Mouse (Mus musculus) heart, embryonic 14.5 days (tissue): ENCODE measurements around the gene Eno4. TPM values are rescaled to one million over a fixed set of nuclear protein-coding genes. Genes with fewer than 3 reads are reported as not detected.
"Not testable (repeated sequence)": the region's sequence is repeated elsewhere in the genome, so short reads cannot be mapped to it uniquely, and the experiment has no call there.

ENCODE experiments used
- ATAC-seq: fragments of 200-750 bp; cut with Nextera tagmentation; 2 replicates; pipeline ENCODE4 v1.8.0; 2017; ENCODE audit warnings: low read depth, moderate TSS enrichment; ENCODE audit not compliant: insufficient number of reproducible peaks, insufficient read depth, low FRiP score
- H3K27ac ChIP-seq, 2 experiments: fragments of 200-500 bp in 1 of 2; fragments of 300-500 bp in 1 of 2; sonication (generic) in 1 of 2; replicated peaks in 1 of 2; 2 replicates each; pipeline ENCODE4 v1.5.1; 2012 to 2014; ENCODE audit warnings: low read depth in 2 of 2, low read length in 2 of 2, control low read depth in 1 of 2, mild to moderate bottlenecking in 1 of 2, mixed read lengths in 1 of 2; ENCODE audit not compliant: control insufficient read depth in 1 of 2, insufficient read depth in 1 of 2
- H3K27me3 ChIP-seq: fragments of 300-500 bp; sonication (generic); 2 replicates; pipeline ENCODE4 v1.6.1; 2014; ENCODE audit warnings: mild to moderate bottlenecking, low read length, control low read depth; ENCODE audit not compliant: control insufficient read depth, insufficient read depth
- H3K36me3 ChIP-seq: fragments of 300-500 bp; sonication (generic); 2 replicates; pipeline ENCODE4 v1.6.1; 2014; ENCODE audit warnings: mild to moderate bottlenecking, control low read depth, low read length, mixed read lengths; ENCODE audit not compliant: control insufficient read depth, insufficient read depth
- H3K4me1 ChIP-seq, 2 experiments: fragments of 200-500 bp in 1 of 2; fragments of 300-500 bp in 1 of 2; sonication (generic) in 1 of 2; 2 replicates each; pipeline ENCODE4 v1.6.1; 2012 to 2014; ENCODE audit warnings: low read length in 2 of 2, control low read depth in 1 of 2, mixed read lengths in 1 of 2; ENCODE audit not compliant: control insufficient read depth in 2 of 2, insufficient read depth in 2 of 2
- H3K4me2 ChIP-seq: fragments of 300-500 bp; sonication (generic); 2 replicates; pipeline ENCODE4 v1.6.1; 2014; ENCODE audit warnings: mild to moderate bottlenecking, low read length
- H3K4me3 ChIP-seq, 2 experiments: fragments of 200-500 bp in 1 of 2; fragments of 300-500 bp in 1 of 2; sonication (generic) in 1 of 2; 2 replicates each; pipeline ENCODE4 v1.5.1; 2012 to 2014; ENCODE audit warnings: low read length in 2 of 2, mild to moderate bottlenecking in 2 of 2, control low read depth in 1 of 2, low read depth in 1 of 2, moderate library complexity in 1 of 2; ENCODE audit not compliant: control insufficient read depth in 1 of 2, insufficient read depth in 1 of 2
- H3K9ac ChIP-seq: fragments of 300-500 bp; sonication (generic); 2 replicates; pipeline ENCODE4 v1.6.1; 2014; ENCODE audit warnings: mild to moderate bottlenecking, low read length
- H3K9me3 ChIP-seq: fragments of 300-500 bp; sonication (generic); 2 replicates; pipeline ENCODE4 v1.6.1; 2016; ENCODE audit warnings: low read length, control low read depth; ENCODE audit not compliant: control insufficient read depth
- WGBS: fragments of 180-500 bp; shearing (Covaris S2); extraction: QIAGEN DNeasy Blood & Tissue Kit; methylation state at CpG from one replicate; pipeline ENCODE4 v1.1.7; 2014; 5-methylcytosine and 5-hydroxymethylcytosine counted together
- polyA plus RNA-seq: library from polyadenylated mRNA; unstranded; fragments of >200 nt; fragmentation: Nextera tagmentation; extraction: Ambion mirVana; gene quantifications from 2 replicates; pipeline ENCODE4 v1.2.1, GENCODE M21; 2014

Eno4 gene
- 0.30 and 0.46 TPM in 2 replicates for polyA plus RNA-seq

GRCm38 (mm10) chr19:58942841-58943828 lies at the start of gene Eno4, which contains the start of gene Hspa12a:
Gene Eno4, plus strand, starts transcription at chr19:58943425.
Gene Hspa12a, minus strand, starts transcription at chr19:58943654.
- under 1% methylated on average over 63 of the region's 65 CpGs for WGBS
- no peaks in the 10 kb centered on the region for H3K36me3 ChIP-seq
- peak within 1 kb of the TSS; percentile 81 for H3K9ac ChIP-seq
- peak; percentile 97 for ATAC-seq
- peak within 1 kb of the TSS; percentile 64 to 83 for H3K4me3 ChIP-seq
- peaks cover 3 to 10% of the 10 kb centered on the region in 2 experiments; a peak in 3 of 4 replicates for H3K4me1 ChIP-seq
- H3K27ac ChIP-seq = peak within 1 kb of the TSS; percentile 73
- no peaks in the 10 kb centered on the region for H3K9me3 ChIP-seq
- peak within 1 kb of the TSS; percentile 94 for H3K4me2 ChIP-seq
- H3K27me3 ChIP-seq = no peaks in the 10 kb centered on the region

GRCm38 (mm10) chr19:58896216-58896615 lies 47.0 kb upstream of the Eno4 start:
- WGBS = 65% methylated on average over 3 of the region's 3 CpGs
- H3K4me1 ChIP-seq = no peaks in the 10 kb centered on the region

DNA sequence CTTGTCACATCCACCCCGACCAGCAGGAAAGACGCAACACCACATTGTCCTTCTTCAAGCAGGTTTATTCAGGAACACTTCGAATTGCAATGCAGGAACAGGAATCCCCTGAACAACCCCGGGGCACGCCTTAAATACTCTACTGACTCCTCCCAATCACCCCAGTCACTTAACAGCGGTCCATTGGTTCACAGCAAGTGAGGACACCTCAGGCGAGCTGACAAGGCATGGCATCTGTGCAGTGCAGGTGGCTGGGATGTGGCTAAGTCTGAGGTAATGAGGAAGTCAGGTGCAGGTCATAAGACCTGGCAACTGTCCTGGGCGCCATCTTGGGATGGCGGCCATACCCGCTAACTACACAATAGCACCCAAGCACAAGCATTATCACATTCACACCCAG lies 42.8 kb upstream of the Eno4 start:
- H3K27me3 ChIP-seq, H3K4me2 ChIP-seq, H3K4me3 ChIP-seq, ATAC-seq, H3K9ac ChIP-seq, H3K27ac ChIP-seq, H3K36me3 ChIP-seq, H3K9me3 ChIP-seq, H3K4me1 ChIP-seq: not testable (repeated sequence)
- WGBS = 84% methylated on average over 10 of the region's 10 CpGs

More at GRCm38 (mm10) chr19:58896216-58896615, 47.0 kb upstream of the Eno4 start:
- Histone ChIP-seq H3K27ac (no peak overlapping the region), H3K4me2 (no peak overlapping the region), H3K27me3 (no peaks in the 10 kb centered on the region), H3K9me3 (0 out of 2 replicates have a peak, but pooled peaks cover 3% of the 10 kb centered on the region), H3K36me3 (no peaks in the 10 kb centered on the region), H3K4me3 (no peak overlapping the region), H3K9ac (no peak overlapping the region)
- ATAC-seq = no peak

DNA sequence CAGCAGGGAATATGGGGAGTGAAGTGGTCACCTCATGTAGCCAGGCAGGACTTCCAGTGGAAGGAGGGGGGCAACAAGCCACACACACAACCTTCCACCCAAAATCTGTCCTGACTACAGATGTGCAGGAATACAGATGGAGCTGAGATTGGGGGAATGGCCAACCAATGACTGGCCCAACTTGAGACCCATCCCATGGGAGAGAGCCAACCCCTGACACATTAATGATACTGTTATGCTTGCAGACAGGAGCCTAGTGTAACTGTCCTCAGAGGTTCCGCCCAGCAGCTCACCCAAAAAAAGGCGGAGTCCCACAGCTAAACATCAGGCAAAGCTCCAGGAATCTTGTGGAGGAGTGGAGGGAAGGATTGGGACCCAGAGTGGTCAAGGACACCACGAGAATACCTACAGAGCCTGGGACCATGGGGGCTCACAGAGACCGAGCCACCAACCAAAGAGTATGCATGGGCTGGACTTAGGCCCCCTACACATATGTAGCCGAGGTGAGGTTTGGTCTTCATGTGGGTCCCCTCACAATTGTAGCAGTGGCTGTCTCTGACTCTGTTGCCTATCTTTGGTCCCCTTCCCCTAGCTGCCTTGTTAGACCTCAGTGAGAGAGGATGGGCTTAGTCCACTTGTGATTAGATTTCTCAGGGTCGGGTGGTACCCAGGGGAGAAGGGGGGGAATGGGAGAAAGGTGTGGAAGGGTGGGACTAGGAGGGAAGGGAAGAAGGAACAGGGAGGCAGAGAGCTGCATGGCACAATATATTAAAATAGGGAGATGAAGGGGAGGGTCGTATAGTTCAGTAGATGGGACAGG lies 39.9 kb upstream of the Eno4 start:
- H3K9ac ChIP-seq = peak overlapping the region; percentile 34; the same call in 1 of the 2 replicates
- no peaks in the 10 kb centered on the region for H3K27me3 ChIP-seq
- 44% methylated on average over 7 of the region's 7 CpGs for WGBS
- peak overlapping the region; percentile 60 for H3K4me2 ChIP-seq
- H3K4me3 ChIP-seq = peak overlapping the region in 1 of 2 experiments; percentile 34; a peak in 2 of 4 replicates
- ATAC-seq = 0 out of 2 replicates have a peak, but pooled peaks have one; percentile 1
- no peaks in the 10 kb centered on the region for H3K9me3 ChIP-seq
- H3K4me1 ChIP-seq = peaks cover 2 to 4% of the 10 kb centered on the region in 2 experiments; a peak in 1 of 4 replicates
- no peak overlapping the region for H3K27ac ChIP-seq
- H3K36me3 ChIP-seq = no peaks in the 10 kb centered on the region

GRCm38 (mm10) chr19:58903899-58904327 lies 39.3 kb upstream of the Eno4 start:
- Histone ChIP-seq H3K9ac (peak overlapping the region; percentile 34), H3K4me1 (peaks cover 2 to 4% of the 10 kb centered on the region in 2 experiments; a peak in 1 of 4 replicates), H3K9me3 (no peaks in the 10 kb centered on the region), H3K27ac (no peak overlapping the region), H3K4me3 (peak overlapping the region; percentile 34 to 36), H3K27me3 (no peaks in the 10 kb centered on the region), H3K36me3 (no peaks in the 10 kb centered on the region), H3K4me2 (peak overlapping the region; percentile 60)
- under 1% methylated on average over 11 of the region's 11 CpGs for WGBS
- ATAC-seq = peak; percentile 44; the same call in 1 of the 2 replicates

DNA sequence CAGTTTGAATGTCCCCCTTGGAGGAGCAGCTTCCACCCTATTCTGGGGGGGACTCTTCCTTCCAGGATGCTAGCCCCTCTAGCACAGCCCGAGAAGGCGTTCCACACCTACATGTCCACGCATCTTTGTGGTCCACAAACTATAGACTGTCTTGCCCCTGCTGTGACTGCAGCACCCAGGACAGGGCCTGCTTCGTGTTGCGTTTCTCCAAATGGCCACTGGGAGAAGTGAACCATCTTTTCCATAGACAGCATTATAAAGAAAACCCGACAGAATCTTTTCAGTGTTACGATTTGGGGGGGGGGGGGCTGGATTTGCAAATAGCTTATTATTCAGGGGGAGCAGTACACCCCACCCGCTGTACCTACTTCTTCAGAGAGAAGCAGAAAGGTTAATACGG lies 36.5 kb upstream of the Eno4 start:
- Histone ChIP-seq H3K4me3 (no peak overlapping the region), H3K4me1 (peaks cover 4 to 10% of the 10 kb centered on the region in 2 experiments; a peak in 2 of 4 replicates), H3K27ac (no peak overlapping the region), H3K27me3 (no peaks in the 10 kb centered on the region), H3K4me2 (no peak overlapping the region), H3K9me3 (no peaks in the 10 kb centered on the region), H3K36me3 (no peaks in the 10 kb centered on the region), H3K9ac (no peak overlapping the region)
- ATAC-seq = no peak
- WGBS = 49% methylated on average over 9 of the region's 9 CpGs

GRCm38 (mm10) chr19:58908018-58908417 lies 35.2 kb upstream of the Eno4 start:
- Histone ChIP-seq H3K36me3 (no peaks in the 10 kb centered on the region), H3K4me3 (no peak overlapping the region), H3K9me3 (no peaks in the 10 kb centered on the region), H3K4me2 (no peak overlapping the region), H3K4me1 (peaks cover 4 to 10% of the 10 kb centered on the region in 2 experiments; a peak in 2 of 4 replicates), H3K27me3 (0 out of 2 replicates have a peak, but pooled peaks cover 6% of the 10 kb centered on the region), H3K27ac (no peak overlapping the region), H3K9ac (no peak overlapping the region)
- no peak for ATAC-seq
- 74% methylated on average over 10 of the region's 10 CpGs for WGBS
